Mouse (Mus musculus): ENCODE results near the gene Ly6g.
"Not testable (repeated sequence)": the region's sequence is repeated elsewhere in the genome, so short reads cannot be mapped to it uniquely, and the experiment has no call there.

Gene Ly6g

GRCm38 (mm10) chr15:75154940-75155339, at the start of gene Ly6g:
TSS of gene Ly6g (plus strand) at chr15:75155240.
- DNase-seq (ENCODE audit: low read depth): no peak

GRCm38 (mm10) chr15:75110424-75110823, 44.6 kb upstream of the Ly6g start:
- not testable (repeated sequence) for DNase-seq (ENCODE audit: low read depth)

DNA sequence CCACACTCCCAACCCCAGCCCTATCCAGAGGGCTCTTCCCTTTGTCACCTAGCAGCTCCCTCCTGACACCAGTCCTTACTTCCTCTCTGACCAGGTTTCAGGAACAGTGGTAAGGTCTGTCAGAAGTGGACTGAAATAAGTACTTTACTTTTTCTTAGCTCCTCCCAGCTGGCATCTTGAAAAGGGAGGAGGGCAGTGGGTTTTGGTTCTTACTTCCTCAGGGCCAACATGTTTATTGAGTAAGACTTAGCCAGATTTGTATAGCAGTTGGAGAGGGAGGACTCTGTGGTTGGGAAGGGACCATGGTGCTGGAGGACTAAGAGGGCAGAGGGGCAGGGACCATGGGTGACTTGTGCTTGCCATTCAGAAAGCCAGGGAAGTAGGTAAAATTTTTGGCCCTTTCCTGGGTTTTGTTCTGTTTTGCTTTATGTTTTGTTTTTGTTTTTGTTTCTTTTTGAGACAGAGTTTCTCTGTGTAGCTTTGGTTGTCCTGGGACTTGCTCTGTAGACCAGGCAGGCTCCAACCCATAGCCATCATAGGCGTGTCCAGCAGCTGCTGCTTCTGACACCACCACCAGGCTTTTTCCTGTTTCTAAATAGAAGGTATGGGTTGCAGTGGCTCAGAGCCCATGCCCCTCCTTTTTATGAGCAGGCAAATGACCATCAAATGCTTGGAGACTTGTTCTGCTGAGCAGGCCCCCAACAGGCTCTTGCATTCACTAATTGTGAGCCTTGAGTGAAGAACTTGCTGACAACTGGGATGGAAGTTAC, 43.0 kb upstream of the Ly6g start, which contains the start of gene Ly6c2:
Gene Ly6c2, minus strand, starts transcription at position 110 of the 770 bp plus-strand sequence.
- not testable (repeated sequence) for DNase-seq (ENCODE audit: low read depth)

DNA sequence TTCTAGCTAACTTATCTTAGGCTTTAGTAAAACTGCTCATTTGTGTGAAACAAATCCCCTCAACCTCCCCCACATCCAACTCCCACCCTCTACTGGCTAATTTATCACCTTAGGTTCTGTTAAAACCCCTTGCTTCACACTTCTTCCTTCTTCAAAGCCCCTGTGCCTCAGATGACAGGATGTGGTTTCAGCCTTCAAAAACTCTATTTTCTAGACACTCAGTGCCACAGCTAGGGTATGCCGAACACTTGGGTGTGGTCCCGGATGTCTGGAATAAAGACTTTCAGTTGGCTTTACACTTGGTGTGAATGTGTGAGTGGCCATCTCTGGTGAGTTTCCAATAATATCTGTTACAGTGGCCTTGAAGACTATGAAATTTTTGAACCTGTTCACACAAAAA, 38.5 kb upstream of the Ly6g start:
- peak; percentile 89 for DNase-seq (ENCODE audit: low read depth)

- DNase-seq (ENCODE audit: low read depth): peak; percentile 71
These were observed 37.6 kb upstream of the Ly6g start for GRCm38 (mm10) chr15:75117481-75117880.

- DNase-seq (ENCODE audit: low read depth): peak; percentile 76
These were observed 36.3 kb upstream of the Ly6g start for GRCm38 (mm10) chr15:75118742-75119141.

DNA sequence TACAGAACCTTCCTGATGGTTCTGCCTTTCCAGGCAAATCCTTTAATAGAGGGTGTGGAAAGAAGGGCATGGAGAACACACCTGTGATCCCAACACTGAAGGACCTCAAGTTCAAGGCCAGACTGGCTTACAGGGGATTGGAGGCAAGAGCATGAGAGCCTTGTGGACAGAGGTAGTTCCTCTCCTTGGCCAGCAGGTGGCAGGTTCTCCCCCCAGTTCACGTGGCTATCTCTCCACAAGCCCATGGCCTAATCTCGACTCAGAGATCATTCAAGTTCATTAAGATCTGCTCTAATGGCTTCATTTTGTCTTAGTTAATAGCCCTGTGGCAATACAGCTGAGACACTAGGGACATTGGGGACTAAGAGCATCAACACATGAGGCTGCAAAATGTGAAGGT, 35.0 kb upstream of the Ly6g start:
- DNase-seq (ENCODE audit: low read depth): peak; percentile 76

DNA sequence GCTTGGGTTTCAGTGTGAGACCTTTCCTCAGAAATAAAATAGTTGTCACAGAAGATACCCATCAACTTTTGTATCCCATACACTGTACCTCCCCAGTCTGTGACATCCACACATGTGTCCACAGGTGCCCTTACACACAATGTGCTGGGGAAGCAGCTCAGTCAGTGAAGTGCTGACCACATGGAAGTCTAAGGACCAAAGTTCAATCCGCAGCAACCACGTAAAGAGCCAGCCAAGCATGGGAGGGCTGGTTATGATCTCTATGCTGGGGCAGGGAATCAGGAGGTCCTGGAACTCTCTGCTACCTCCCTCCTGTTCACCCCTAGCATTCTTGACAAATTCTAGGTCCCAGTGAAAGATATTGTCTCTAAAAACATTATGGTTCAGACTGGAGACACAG, 22.7 kb upstream of the Ly6g start:
- DNase-seq (ENCODE audit: low read depth): not testable (repeated sequence)

DNA sequence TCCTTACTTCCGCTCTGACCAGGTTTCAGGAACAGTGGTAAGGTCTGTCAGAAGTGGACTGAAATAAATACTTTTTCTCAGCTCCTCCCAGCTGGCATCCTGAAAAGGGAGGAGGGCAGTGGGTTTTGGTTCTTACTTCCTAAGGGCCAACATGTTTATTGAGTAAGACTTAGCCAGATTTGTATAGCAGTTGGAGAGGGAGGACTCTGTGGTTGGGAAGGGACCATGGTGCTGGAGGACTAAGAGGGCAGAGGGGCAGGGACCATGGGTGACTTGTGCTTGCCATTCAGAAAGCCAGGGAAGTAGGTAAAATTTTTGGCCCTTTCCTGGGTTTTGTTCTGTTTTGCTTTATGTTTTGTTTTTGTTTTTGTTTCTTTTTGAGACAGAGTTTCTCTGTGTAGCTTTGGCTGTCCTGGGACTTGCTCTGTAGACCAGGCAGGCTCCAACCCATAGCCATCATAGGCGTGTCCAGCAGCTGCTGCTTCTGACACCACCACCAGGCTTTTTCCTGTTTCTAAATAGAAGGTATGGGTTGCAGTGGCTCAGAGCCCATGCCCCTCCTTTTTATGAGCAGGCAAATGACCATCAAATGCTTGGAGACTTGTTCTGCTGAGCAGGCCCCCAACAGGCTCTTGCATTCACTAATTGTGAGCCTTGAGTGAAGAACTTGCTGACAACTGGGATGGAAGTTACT, 19.8 kb upstream of the Ly6g start:
- not testable (repeated sequence) for DNase-seq (ENCODE audit: low read depth)

- not testable (repeated sequence) for DNase-seq (ENCODE audit: low read depth)
These were observed 17.3 kb upstream of the Ly6g start for GRCm38 (mm10) chr15:75137739-75138138.

DNA sequence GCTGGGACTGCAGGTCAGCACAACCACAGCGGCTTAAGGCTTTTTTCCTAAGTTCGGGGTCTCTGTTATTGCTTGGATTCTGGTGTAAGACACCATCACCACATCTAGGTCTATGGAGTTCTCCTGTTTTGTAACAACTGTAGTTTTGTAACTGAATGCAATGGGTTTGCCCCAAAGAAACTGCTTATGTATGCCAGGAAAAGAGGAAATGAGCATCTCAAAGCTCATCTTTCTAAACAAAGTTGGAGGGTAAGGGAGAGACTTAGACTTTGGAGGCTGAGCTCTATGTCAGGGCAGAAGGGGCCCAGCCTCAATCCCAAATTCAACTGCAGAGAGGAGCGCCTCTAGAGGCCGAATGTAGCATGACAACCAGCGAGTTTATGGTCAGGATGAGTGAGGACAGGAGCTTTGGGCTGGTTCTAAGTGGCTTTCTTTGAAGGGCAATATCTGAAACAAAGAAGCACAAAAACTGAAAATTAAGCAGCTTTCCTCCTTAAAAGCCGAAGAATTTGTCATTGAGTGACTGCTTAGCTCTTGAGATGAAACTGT, 13.2 kb upstream of the Ly6g start:
- peak; percentile 74 for DNase-seq (ENCODE audit: low read depth)

- DNase-seq (ENCODE audit: low read depth): peak; percentile 53
These were observed 11.3 kb upstream of the Ly6g start for GRCm38 (mm10) chr15:75143735-75144134.

GRCm38 (mm10) chr15:75153087-75153486, 2.0 kb upstream of the Ly6g start:
- DNase-seq (ENCODE audit: low read depth): no peak

DNA sequence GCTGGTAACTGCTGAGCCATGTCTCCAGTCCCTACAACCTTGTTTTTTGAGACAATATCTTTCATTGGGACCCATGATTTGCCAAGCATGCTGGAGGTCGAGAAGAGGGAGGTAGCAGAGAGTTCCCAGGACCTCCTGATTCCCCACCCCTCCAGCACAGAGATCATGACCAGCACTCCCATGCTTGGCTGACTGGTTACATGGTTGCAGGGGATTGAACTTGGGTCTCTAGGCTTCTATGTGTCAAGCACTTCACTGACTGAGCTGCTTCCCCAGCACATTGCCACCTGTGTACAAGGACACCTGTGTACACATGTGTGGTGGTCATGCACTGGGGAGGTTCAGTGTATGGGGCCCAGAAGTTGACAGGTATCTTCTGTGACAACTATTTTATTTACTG, 2.6 kb downstream of the Ly6g start:
- no peak for DNase-seq (ENCODE audit: low read depth)

- peak; percentile 73 for DNase-seq (ENCODE audit: low read depth)
These were observed 20.5 kb downstream of the Ly6g start for GRCm38 (mm10) chr15:75175506-75175905.

- no peak for DNase-seq (ENCODE audit: low read depth)
These were observed 31.3 kb downstream of the Ly6g start for GRCm38 (mm10) chr15:75186291-75186690.

DNA sequence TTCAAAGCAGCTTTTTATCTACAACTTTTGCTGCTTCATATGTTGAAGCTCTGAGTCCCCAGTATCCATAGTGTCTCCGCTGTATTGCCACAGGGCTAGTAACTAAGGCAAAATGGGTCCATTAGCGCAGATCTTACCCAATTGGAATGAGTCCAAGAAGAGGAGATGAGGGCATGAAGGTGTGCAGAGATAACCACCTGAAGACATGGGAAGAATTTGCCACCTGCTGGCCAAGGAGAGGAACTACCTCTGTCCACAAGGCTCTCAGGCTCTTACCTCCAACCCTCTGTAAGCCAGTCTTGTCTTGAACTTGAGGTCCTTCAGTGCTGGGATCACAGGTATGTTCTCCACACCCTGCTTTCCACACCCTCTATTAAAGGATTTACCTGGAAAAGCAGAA, 34.1 kb downstream of the Ly6g start:
- peak; percentile 73 for DNase-seq (ENCODE audit: low read depth)

DNA sequence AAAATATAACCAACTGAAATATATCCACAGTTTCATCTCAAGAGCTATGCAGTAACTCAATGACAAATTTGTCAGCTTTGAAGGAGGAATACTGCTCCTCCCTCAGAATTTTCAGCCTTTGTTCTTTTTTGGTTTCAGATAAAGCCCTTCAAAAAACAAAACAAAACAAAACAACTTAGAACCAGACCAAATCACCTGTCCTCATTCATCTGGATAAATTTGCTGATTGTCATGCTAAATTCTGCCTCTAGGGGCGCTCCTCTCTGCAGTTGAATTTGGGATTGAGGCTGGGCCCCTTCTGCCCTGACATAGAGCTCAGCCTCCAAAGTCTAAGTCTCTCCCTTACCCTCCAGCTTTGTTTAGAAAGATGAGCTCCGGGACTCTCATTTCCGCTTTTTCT, 35.5 kb downstream of the Ly6g start:
- DNase-seq (ENCODE audit: low read depth): peak; percentile 51

Measured in naive thymus-derived CD4-positive, alpha-beta T cell, adult 2 months (primary cell).